Mouse (Mus musculus): ENCODE measurements around the gene Ccdc153.

DNA sequence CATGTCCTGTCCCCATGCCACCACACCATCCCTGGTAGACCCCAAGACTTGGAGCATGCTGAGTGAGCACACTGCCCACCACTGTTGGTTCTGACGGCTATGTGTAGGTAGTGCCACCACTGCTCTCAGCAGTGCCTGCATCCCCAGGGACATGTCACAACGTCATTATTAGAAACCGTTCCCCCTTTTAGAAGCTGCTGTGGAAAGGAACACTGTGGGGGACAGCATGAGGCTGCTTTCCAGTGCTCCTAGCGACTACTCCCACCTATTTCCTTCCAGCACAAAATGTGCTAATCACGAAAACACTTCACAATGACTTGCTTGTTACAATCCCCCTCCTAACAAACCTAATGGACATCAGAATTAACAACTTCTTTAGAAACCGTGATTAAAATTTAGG lies 14.5 kb upstream of the Ccdc153 start:
- TF ChIP-seq USF1 (IDR thresholded peaks at IDR 0.05; ENCODE audit: low read depth, low read length) (no peak), CTCF (conservative IDR thresholded peaks at IDR 0.05 in 1 of 2, IDR thresholded peaks at IDR 0.05 in 1 of 2; ENCODE audit: low read depth in 2 of 2, low read length in 2 of 2) (no peak), POLR2A (IDR thresholded peaks at IDR 0.05; ENCODE audit: low read depth, low read length) (no peak), GABPA (IDR thresholded peaks at IDR 0.05; ENCODE audit: insufficient replicate concordance, low read depth, low read length) (no peak), ZC3H11A (IDR thresholded peaks at IDR 0.05; ENCODE audit: low read depth, low read length) (no peak), MXI1 (IDR thresholded peaks at IDR 0.05; ENCODE audit: low read depth, low read length) (no peak)
